In the genomic region with DNA sequence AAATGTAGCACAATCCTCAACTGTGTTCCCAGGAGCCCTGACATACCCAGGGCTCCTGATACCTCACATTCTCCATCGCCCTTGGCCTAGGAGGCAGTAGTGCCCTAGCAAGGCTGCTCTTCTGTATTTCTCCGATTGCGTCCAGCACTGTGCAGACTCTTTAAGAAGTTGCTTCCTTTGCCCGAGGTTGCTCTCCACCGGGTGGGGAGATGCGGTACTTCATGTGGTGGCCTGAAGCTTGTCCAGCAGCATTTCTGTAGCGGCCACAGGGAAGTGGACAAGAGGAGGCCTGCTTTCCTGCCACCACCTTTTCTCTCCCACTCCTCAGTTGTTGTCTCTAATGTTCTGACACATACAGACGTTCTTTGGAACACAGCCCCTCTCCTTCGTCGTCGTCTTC, we compare ENCODE assay signal across 21 mouse cellular contexts. TPM values are rescaled to one million over a fixed set of nuclear protein-coding genes. Genes with fewer than 3 reads are reported as not detected.
A peak's percentile ranks its signal among the peaks of the same experiment; 100 is the strongest.
DNase-seq lines count a peak whose midpoint lies in the region; ATAC-seq and TF ChIP-seq lines count a peak whose summit lies in the region.
"Had no signal": no experiment of that assay in that cellular context is flagged by ENCODE, and none has a peak within 500 bp of the region (broad histone marks: within the 10 kb centered on the region; RNA-seq: fewer than 3 reads in every experiment).

No protein-coding gene starts in this region.

- 0 out of 2 replicates have a peak overlapping the region, but pooled peaks have one; percentile 30 for H3K27ac ChIP-seq in forebrain, embryonic 10.5 days
- no peak overlapping the region for H3K27ac ChIP-seq in forebrain, embryonic 12.5 days
- H3K27ac ChIP-seq in lung, embryonic 14.5 days (ENCODE audit: low read depth): no peak overlapping the region
- H3K27ac ChIP-seq in stomach, postnatal 0 days (replicated peaks): no peak overlapping the region
- H3K27ac ChIP-seq: embryonic facial prominence, embryonic 10.5 days; forebrain, embryonic 13.5 days; heart, embryonic 13.5 days; hindbrain, embryonic 14.5 days; kidney, embryonic 15.5 days; layer of hippocampus, adult 2 months had no signal

- H3K9me3 ChIP-seq in forebrain, embryonic 10.5 days: no peaks in the 10 kb centered on the region
- H3K9me3 ChIP-seq in forebrain, embryonic 12.5 days: no peaks in the 10 kb centered on the region
- H3K9me3 ChIP-seq in lung, embryonic 14.5 days (ENCODE audit: low read depth, low read length): no peaks in the 10 kb centered on the region
- H3K9me3 ChIP-seq in stomach, postnatal 0 days (ENCODE audit: control insufficient read depth, low read length): no peaks in the 10 kb centered on the region
- H3K9me3 ChIP-seq: embryonic facial prominence, embryonic 10.5 days; forebrain, embryonic 13.5 days; heart, embryonic 13.5 days; kidney, embryonic 15.5 days had no signal

- TF ChIP-seq POLR2A in brain, embryonic 14.5 days (IDR thresholded peaks at IDR 0.05; ENCODE audit: borderline replicate concordance, extremely low read depth, insufficient read depth, insufficient read length, poor library complexity, severe bottlenecking): no peak

- DNase-seq in forebrain, embryonic 10.5 days (ENCODE audit: extremely low spot score, low spot score): no peak
- peak; percentile 37 for DNase-seq in lung, embryonic 14.5 days
- DNase-seq in lung, postnatal 14 days: no peak
- no peak for DNase-seq in brain, embryonic 14.5 days (ENCODE audit: low read depth)
- no peak for DNase-seq in stomach, postnatal 0 days (ENCODE audit: low spot score)
- no peak for DNase-seq in left cerebral cortex, adult 8-10 months (ENCODE audit: low spot score in 2 of 2)
- DNase-seq: adrenal gland, adult 2 months; layer of hippocampus, postnatal 36 days; liver; lung, postnatal 36 days; thymus, postnatal 4 days had no signal

- H3K36me3 ChIP-seq in forebrain, embryonic 10.5 days (replicated peaks): no peaks in the 10 kb centered on the region
- no peaks in the 10 kb centered on the region for H3K36me3 ChIP-seq in forebrain, embryonic 12.5 days (replicated peaks)
- H3K36me3 ChIP-seq in lung, embryonic 14.5 days (ENCODE audit: insufficient read depth): no peaks in the 10 kb centered on the region
- no peaks in the 10 kb centered on the region for H3K36me3 ChIP-seq in stomach, postnatal 0 days (ENCODE audit: control insufficient read depth, insufficient read depth, low read length)
- H3K36me3 ChIP-seq: embryonic facial prominence, embryonic 10.5 days; heart, embryonic 13.5 days; kidney, embryonic 15.5 days had no signal

- peaks cover 26% of the 10 kb centered on the region for H3K4me1 ChIP-seq in forebrain, embryonic 10.5 days
- peaks cover 13% of the 10 kb centered on the region for H3K4me1 ChIP-seq in forebrain, embryonic 12.5 days
- H3K4me1 ChIP-seq in lung, embryonic 14.5 days (ENCODE audit: insufficient read depth): no peaks in the 10 kb centered on the region; the same call in 1 of the 2 replicates
- no peaks in the 10 kb centered on the region for H3K4me1 ChIP-seq in stomach, postnatal 0 days (replicated peaks; ENCODE audit: control insufficient read depth, insufficient read depth)
- H3K4me1 ChIP-seq: forebrain, embryonic 13.5 days; heart, embryonic 13.5 days had no signal

- TF ChIP-seq CTCF in lung, embryonic 14.5 days (IDR thresholded peaks at IDR 0.05; ENCODE audit: low read depth): peak; percentile 36; the same call in 1 of the 2 replicates
- TF ChIP-seq CTCF in brain, embryonic 14.5 days (IDR thresholded peaks at IDR 0.05; ENCODE audit: borderline replicate concordance, extremely low read depth, insufficient read depth, insufficient read length): peak; percentile 16; the same call in 1 of the 2 replicates
- TF ChIP-seq CTCF in stomach, postnatal 0 days (IDR thresholded peaks at IDR 0.05; ENCODE audit: low read depth): 0 out of 2 replicates have a peak, but pooled peaks have one; percentile 29

- no peak overlapping the region for H3K4me2 ChIP-seq in forebrain, embryonic 12.5 days
- H3K4me2 ChIP-seq in lung, embryonic 14.5 days: no peak overlapping the region
- no peak overlapping the region for H3K4me2 ChIP-seq in stomach, postnatal 0 days (replicated peaks; ENCODE audit: low read depth)
- H3K4me2 ChIP-seq: forebrain, embryonic 13.5 days; heart, embryonic 13.5 days; hindbrain, embryonic 14.5 days; kidney, embryonic 15.5 days had no signal

- ATAC-seq in forebrain, embryonic 12.5 days (ENCODE audit: low FRiP score): no peak
- ATAC-seq in lung, embryonic 14.5 days (ENCODE audit: insufficient read depth): no peak
- no peak for ATAC-seq in stomach, postnatal 0 days (ENCODE audit: low FRiP score, low TSS enrichment)
- ATAC-seq: forebrain, embryonic 13.5 days; intestine, embryonic 16.5 days had no signal

- TF ChIP-seq EP300 in stomach, postnatal 0 days (optimal IDR thresholded peaks at IDR 0.05): no peak

- H3K4me3 ChIP-seq in forebrain, embryonic 10.5 days: no peak overlapping the region
- H3K4me3 ChIP-seq in forebrain, embryonic 12.5 days (replicated peaks): no peak overlapping the region
- H3K4me3 ChIP-seq in lung, embryonic 14.5 days (ENCODE audit: low read depth, low read length): no peak overlapping the region
- no peak overlapping the region for H3K4me3 ChIP-seq in stomach, postnatal 0 days (ENCODE audit: low read depth, low read length)
- H3K4me3 ChIP-seq: embryonic facial prominence, embryonic 10.5 days; forebrain, embryonic 13.5 days; heart, embryonic 13.5 days; kidney, embryonic 15.5 days; layer of hippocampus, adult 2 months had no signal

- 82% methylated on average over 11 of the region's 11 CpGs for WGBS in forebrain, embryonic 10.5 days
- 84% methylated on average over 11 of the region's 11 CpGs for WGBS in forebrain, embryonic 12.5 days
- 58% methylated on average over 11 of the region's 11 CpGs for WGBS in lung, embryonic 14.5 days
- 70% methylated on average over 11 of the region's 11 CpGs for WGBS in stomach, postnatal 0 days

- H3K27me3 ChIP-seq in forebrain, embryonic 10.5 days (ENCODE audit: poor library complexity, severe bottlenecking): no peaks in the 10 kb centered on the region
- H3K27me3 ChIP-seq in forebrain, embryonic 12.5 days: no peaks in the 10 kb centered on the region; the same call in 1 of the 2 replicates
- no peaks in the 10 kb centered on the region for H3K27me3 ChIP-seq in lung, embryonic 14.5 days (ENCODE audit: insufficient read depth, low read length)
- H3K27me3 ChIP-seq in stomach, postnatal 0 days (ENCODE audit: control insufficient read depth, insufficient read depth, low read length): no peaks in the 10 kb centered on the region
- H3K27me3 ChIP-seq: forebrain, embryonic 13.5 days; kidney, embryonic 15.5 days had no signal

- H3K9ac ChIP-seq in forebrain, embryonic 12.5 days: no peak overlapping the region
- H3K9ac ChIP-seq in lung, embryonic 14.5 days: no peak overlapping the region
- no peak overlapping the region for H3K9ac ChIP-seq in stomach, postnatal 0 days (ENCODE audit: low read length)
- H3K9ac ChIP-seq: forebrain, embryonic 13.5 days; heart, embryonic 13.5 days; hindbrain, embryonic 14.5 days; kidney, embryonic 15.5 days had no signal

RNA-seq across cellular contexts. Expression of gene Exo5, which starts 30.2 kb away (rescaled TPM):
- polyA plus RNA-seq in forebrain, embryonic 10.5 days (2016; fragmentation: Nextera tagmentation; extraction: Ambion mirVana): 36.2 and 40.1 TPM in 2 replicates
- polyA plus RNA-seq in forebrain, embryonic 12.5 days (2016; fragmentation: Nextera tagmentation; extraction: Ambion mirVana): 36.3 and 38.3 TPM in 2 replicates
- 24.3 and 25.1 TPM in 2 replicates for polyA plus RNA-seq in lung, embryonic 14.5 days (2014; fragmentation: Nextera tagmentation; extraction: Ambion mirVana)
- polyA plus RNA-seq in brain, embryonic 14.5 days (2012; rRNA removed): 31.2 and 32.6 TPM in 2 replicates
- 10.2 and 10.4 TPM in 2 replicates for polyA plus RNA-seq in stomach, postnatal 0 days (2015; fragmentation: Nextera tagmentation; extraction: Ambion mirVana)
- 10 to 100 TPM; 13.9 to 16.5 (median 14.9) TPM for total RNA-seq in left cerebral cortex, adult 8-10 months (2022)

RNA-seq across cellular contexts. Expression of gene Rims3, which starts 40.0 kb away (rescaled TPM):
- 3.1 and 3.8 TPM in 2 replicates for polyA plus RNA-seq in forebrain, embryonic 10.5 days (2016; fragmentation: Nextera tagmentation; extraction: Ambion mirVana)
- polyA plus RNA-seq in forebrain, embryonic 12.5 days (2016; fragmentation: Nextera tagmentation; extraction: Ambion mirVana): 6.2 and 7.3 TPM in 2 replicates
- polyA plus RNA-seq in lung, embryonic 14.5 days (2014; fragmentation: Nextera tagmentation; extraction: Ambion mirVana): 0.70 and 1.1 TPM in 2 replicates
- polyA plus RNA-seq in brain, embryonic 14.5 days (2012; rRNA removed): 21.8 and 39.8 TPM in 2 replicates
- polyA plus RNA-seq in stomach, postnatal 0 days (2015; fragmentation: Nextera tagmentation; extraction: Ambion mirVana): 0.70 and 0.92 TPM in 2 replicates
- 100 to 1,000 TPM; 137 to 160 (median 147) TPM for total RNA-seq in left cerebral cortex, adult 8-10 months (2022)
- total RNA-seq: granulocyte monocyte progenitor cell, adult 5-6 weeks; megakaryocyte-erythroid progenitor cell, adult 5-6 weeks had no signal

RNA-seq across cellular contexts. Expression of gene Zfp69, which starts 56.9 kb away (rescaled TPM):
- 9.9 and 10.5 TPM in 2 replicates for polyA plus RNA-seq in forebrain, embryonic 10.5 days (2016; fragmentation: Nextera tagmentation; extraction: Ambion mirVana)
- polyA plus RNA-seq in forebrain, embryonic 12.5 days (2016; fragmentation: Nextera tagmentation; extraction: Ambion mirVana): 9.5 and 9.6 TPM in 2 replicates
- polyA plus RNA-seq in lung, embryonic 14.5 days (2014; fragmentation: Nextera tagmentation; extraction: Ambion mirVana): 7.8 and 9.4 TPM in 2 replicates
- 2.9 and 4.2 TPM in 2 replicates for polyA plus RNA-seq in brain, embryonic 14.5 days (2012; rRNA removed)
- 1.9 and 2.3 TPM in 2 replicates for polyA plus RNA-seq in stomach, postnatal 0 days (2015; fragmentation: Nextera tagmentation; extraction: Ambion mirVana)
- total RNA-seq in left cerebral cortex, adult 8-10 months (2022): 1 to 10 TPM; 1.5 to 3.0 (median 1.8) TPM
